Mouse (Mus musculus): Measurements from ENCODE around the gene Tmem190.

GRCm38 (mm10) chr7:4732968-4733392 lies 49.8 kb upstream of the Tmem190 start:
- TF ChIP-seq POLR2A (IDR thresholded peaks at IDR 0.05; ENCODE audit: low read depth, low read length): no peak
- TF ChIP-seq CTCF (IDR thresholded peaks at IDR 0.05; ENCODE audit: extremely low read depth, insufficient read depth, insufficient read length, insufficient replicate concordance): no peak

Measured in spleen, adult 2 months (tissue).